Mouse (Mus musculus): ENCODE data around the gene Fcgr2b. TPM values are rescaled to one million over a fixed set of nuclear protein-coding genes. Genes with fewer than 3 reads are reported as not detected.

Gene Fcgr2b
- polyA plus RNA-seq, 1 experiment: 0.11 TPM

GRCm38 (mm10) chr1:171005586-171005985 is 29.2 kb upstream of the Fcgr2b start:
- H3K79me2 ChIP-seq (ENCODE audit: control insufficient read depth, insufficient read depth): no peaks in the 10 kb centered on the region
- no peaks in the 10 kb centered on the region for H3K36me3 ChIP-seq (ENCODE audit: control insufficient read depth, insufficient read depth)
- no peaks in the 10 kb centered on the region for H3K27me3 ChIP-seq (ENCODE audit: control insufficient read depth, insufficient read depth, insufficient read length)
- H3K4me3 ChIP-seq: no peak overlapping the region
- H3K4me2 ChIP-seq (ENCODE audit: low read depth): no peak overlapping the region
- H3ac ChIP-seq (ENCODE audit: control insufficient read depth, insufficient read length): no peak overlapping the region
- TF ChIP-seq TCF3 (IDR thresholded peaks at IDR 0.05; ENCODE audit: insufficient read length, low read depth): no peak
- no peak for TF ChIP-seq SRF (IDR thresholded peaks at IDR 0.05; ENCODE audit: control insufficient read depth, insufficient read length, low read depth)
- TF ChIP-seq MAX (IDR thresholded peaks at IDR 0.05; ENCODE audit: low read depth): no peak
- no peak for TF ChIP-seq MYOD1 (IDR thresholded peaks at IDR 0.05; ENCODE audit: control insufficient read depth in 1 of 3, insufficient read length in 2 of 3, low read depth in 2 of 3)
- no peak for TF ChIP-seq CEBPB (IDR thresholded peaks at IDR 0.05; ENCODE audit: insufficient read depth, poor library complexity, severe bottlenecking)
- TF ChIP-seq POLR2AphosphoS2 (IDR thresholded peaks at IDR 0.05; ENCODE audit: insufficient read length, low read depth): no peak
- no peak for TF ChIP-seq E2F4 (IDR thresholded peaks at IDR 0.05; ENCODE audit: insufficient read depth)
- TF ChIP-seq MYOG (IDR thresholded peaks at IDR 0.05; ENCODE audit: control insufficient read depth in 1 of 3, insufficient read depth in 1 of 3, insufficient read length in 2 of 3, low read depth in 2 of 3): no peak
- no peak for TF ChIP-seq USF1 (IDR thresholded peaks at IDR 0.05; ENCODE audit: low read depth)
- no peak for TF ChIP-seq TCF12 (IDR thresholded peaks at IDR 0.05; ENCODE audit: insufficient read depth, poor library complexity, severe bottlenecking)
- no peak for TF ChIP-seq POLR2A (IDR thresholded peaks at IDR 0.05; ENCODE audit: insufficient read length, low read depth)
- no peak for TF ChIP-seq REST (IDR thresholded peaks at IDR 0.05; ENCODE audit: insufficient read depth, insufficient read length)

GRCm38 (mm10) chr1:171005081-171005480 is 28.7 kb upstream of the Fcgr2b start:
- no peak overlapping the region for H3K4me2 ChIP-seq (ENCODE audit: low read depth)
- no peaks in the 10 kb centered on the region for H3K36me3 ChIP-seq (ENCODE audit: control insufficient read depth, insufficient read depth)
- TF ChIP-seq MYOG (IDR thresholded peaks at IDR 0.05; ENCODE audit: control insufficient read depth in 1 of 3, insufficient read depth in 1 of 3, insufficient read length in 2 of 3, low read depth in 2 of 3) (no peak), TCF3 (IDR thresholded peaks at IDR 0.05; ENCODE audit: insufficient read length, low read depth) (no peak), TCF12 (IDR thresholded peaks at IDR 0.05; ENCODE audit: insufficient read depth, poor library complexity, severe bottlenecking) (no peak), USF1 (IDR thresholded peaks at IDR 0.05; ENCODE audit: low read depth) (no peak), E2F4 (IDR thresholded peaks at IDR 0.05; ENCODE audit: insufficient read depth) (no peak), REST (IDR thresholded peaks at IDR 0.05; ENCODE audit: insufficient read depth, insufficient read length) (no peak), CEBPB (IDR thresholded peaks at IDR 0.05; ENCODE audit: insufficient read depth, poor library complexity, severe bottlenecking) (no peak), SRF (IDR thresholded peaks at IDR 0.05; ENCODE audit: control insufficient read depth, insufficient read length, low read depth) (no peak), MYOD1 (IDR thresholded peaks at IDR 0.05; ENCODE audit: control insufficient read depth in 1 of 3, insufficient read length in 2 of 3, low read depth in 2 of 3) (no peak), MAX (IDR thresholded peaks at IDR 0.05; ENCODE audit: low read depth) (no peak), POLR2AphosphoS2 (IDR thresholded peaks at IDR 0.05; ENCODE audit: insufficient read length, low read depth) (no peak), POLR2A (IDR thresholded peaks at IDR 0.05; ENCODE audit: insufficient read length, low read depth) (no peak)
- H3K4me3 ChIP-seq: no peak overlapping the region
- H3K79me2 ChIP-seq (ENCODE audit: control insufficient read depth, insufficient read depth): no peaks in the 10 kb centered on the region
- H3K27me3 ChIP-seq (ENCODE audit: control insufficient read depth, insufficient read depth, insufficient read length): no peaks in the 10 kb centered on the region
- no peak overlapping the region for H3ac ChIP-seq (ENCODE audit: control insufficient read depth, insufficient read length)

- no peak overlapping the region for H3K4me3 ChIP-seq
- TF ChIP-seq POLR2A (IDR thresholded peaks at IDR 0.05; ENCODE audit: insufficient read length, low read depth): no peak
- TF ChIP-seq REST (IDR thresholded peaks at IDR 0.05; ENCODE audit: insufficient read depth, insufficient read length): no peak
- TF ChIP-seq SRF (IDR thresholded peaks at IDR 0.05; ENCODE audit: control insufficient read depth, insufficient read length, low read depth): no peak
- TF ChIP-seq POLR2AphosphoS2 (IDR thresholded peaks at IDR 0.05; ENCODE audit: insufficient read length, low read depth): no peak
- no peak for TF ChIP-seq E2F4 (IDR thresholded peaks at IDR 0.05; ENCODE audit: insufficient read depth)
- TF ChIP-seq MAX (IDR thresholded peaks at IDR 0.05; ENCODE audit: low read depth): no peak
- no peak for TF ChIP-seq CEBPB (IDR thresholded peaks at IDR 0.05; ENCODE audit: insufficient read depth, poor library complexity, severe bottlenecking)
- TF ChIP-seq TCF3 (IDR thresholded peaks at IDR 0.05; ENCODE audit: insufficient read length, low read depth): no peak
- no peak for TF ChIP-seq MYOD1 (IDR thresholded peaks at IDR 0.05; ENCODE audit: control insufficient read depth in 1 of 3, insufficient read length in 2 of 3, low read depth in 2 of 3)
- no peak for TF ChIP-seq MYOG (IDR thresholded peaks at IDR 0.05; ENCODE audit: control insufficient read depth in 1 of 3, insufficient read depth in 1 of 3, insufficient read length in 2 of 3, low read depth in 2 of 3)
- no peak for TF ChIP-seq USF1 (IDR thresholded peaks at IDR 0.05; ENCODE audit: low read depth)
- TF ChIP-seq TCF12 (IDR thresholded peaks at IDR 0.05; ENCODE audit: insufficient read depth, poor library complexity, severe bottlenecking): no peak
- no peaks in the 10 kb centered on the region for H3K79me2 ChIP-seq (ENCODE audit: control insufficient read depth, insufficient read depth)
- no peak overlapping the region for H3ac ChIP-seq (ENCODE audit: control insufficient read depth, insufficient read length)
- no peaks in the 10 kb centered on the region for H3K27me3 ChIP-seq (ENCODE audit: control insufficient read depth, insufficient read depth, insufficient read length)
- no peaks in the 10 kb centered on the region for H3K36me3 ChIP-seq (ENCODE audit: control insufficient read depth, insufficient read depth)
- no peak overlapping the region for H3K4me2 ChIP-seq (ENCODE audit: low read depth)
Observed at GRCm38 (mm10) chr1:170999811-171000210, 23.5 kb upstream of the Fcgr2b start.

GRCm38 (mm10) chr1:170997756-170998655 is 21.7 kb upstream of the Fcgr2b start:
- H3K4me2 ChIP-seq (ENCODE audit: low read depth): peak overlapping the region; percentile 40
- no peaks in the 10 kb centered on the region for H3K27me3 ChIP-seq (ENCODE audit: control insufficient read depth, insufficient read depth, insufficient read length)
- H3K4me3 ChIP-seq: no peak overlapping the region
- no peaks in the 10 kb centered on the region for H3K79me2 ChIP-seq (ENCODE audit: control insufficient read depth, insufficient read depth)
- H3K36me3 ChIP-seq (ENCODE audit: control insufficient read depth, insufficient read depth): no peaks in the 10 kb centered on the region
- TF ChIP-seq MYOD1 (IDR thresholded peaks at IDR 0.05; ENCODE audit: control insufficient read depth in 1 of 3, insufficient read length in 2 of 3, low read depth in 2 of 3): no peak
- H3ac ChIP-seq (ENCODE audit: control insufficient read depth, insufficient read length): no peak overlapping the region
